Mouse (Mus musculus): ENCODE data around the gene Ncbp1.

The Ncbp1 gene

DNA sequence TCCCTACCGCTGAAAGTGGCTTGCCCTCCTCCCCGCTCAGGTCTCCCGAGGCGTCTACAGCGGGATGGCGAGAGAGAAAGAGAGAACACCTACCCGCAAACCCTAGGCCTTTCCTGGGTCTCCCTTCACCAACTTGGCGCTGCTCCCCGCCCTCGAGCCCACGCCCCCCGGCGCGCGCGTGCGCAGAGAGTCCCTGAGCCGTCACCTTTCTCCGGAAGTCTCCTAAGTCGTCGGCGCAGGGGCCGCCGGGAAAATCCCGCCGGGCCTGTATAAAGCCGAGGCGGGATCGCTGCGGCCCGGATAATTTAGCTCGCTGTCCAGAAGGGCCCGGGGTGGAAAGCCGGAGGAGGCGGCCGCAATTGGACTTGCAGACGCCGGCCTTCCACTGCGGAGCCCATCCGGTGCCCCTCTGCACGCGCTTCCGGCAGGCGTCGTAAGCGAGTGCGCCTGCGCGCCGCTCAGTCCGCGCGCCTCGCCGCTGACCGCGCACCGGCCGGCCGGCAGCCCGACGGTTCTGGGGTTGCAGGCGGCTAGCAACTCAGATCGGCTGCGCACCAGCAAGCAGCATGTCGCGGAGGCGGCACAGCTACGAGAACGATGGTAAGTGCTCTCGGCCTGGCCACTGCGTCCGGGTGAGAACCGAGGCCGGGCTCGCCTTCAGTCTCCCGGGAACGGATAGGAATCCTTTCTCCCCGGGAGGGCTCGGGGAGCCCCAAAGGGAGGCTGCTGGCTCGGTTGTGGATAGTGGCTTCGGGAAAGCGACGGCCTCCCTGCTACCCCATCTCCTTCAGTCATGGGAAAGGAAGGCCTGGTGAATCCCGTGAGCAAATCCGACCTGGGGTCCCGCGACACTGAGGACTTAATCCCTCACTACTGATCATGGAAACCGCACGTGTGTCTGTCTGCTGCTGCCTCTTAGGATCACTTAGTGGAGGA is at the start of gene Ncbp1, which contains the start of gene Tstd2:
TSS of gene Ncbp1 (plus strand) at position 327 of the 936 bp plus-strand sequence.
TSS of gene Tstd2 (minus strand) at position 408 of the 936 bp plus-strand sequence.
- peak; percentile 95 for DNase-seq

DNA sequence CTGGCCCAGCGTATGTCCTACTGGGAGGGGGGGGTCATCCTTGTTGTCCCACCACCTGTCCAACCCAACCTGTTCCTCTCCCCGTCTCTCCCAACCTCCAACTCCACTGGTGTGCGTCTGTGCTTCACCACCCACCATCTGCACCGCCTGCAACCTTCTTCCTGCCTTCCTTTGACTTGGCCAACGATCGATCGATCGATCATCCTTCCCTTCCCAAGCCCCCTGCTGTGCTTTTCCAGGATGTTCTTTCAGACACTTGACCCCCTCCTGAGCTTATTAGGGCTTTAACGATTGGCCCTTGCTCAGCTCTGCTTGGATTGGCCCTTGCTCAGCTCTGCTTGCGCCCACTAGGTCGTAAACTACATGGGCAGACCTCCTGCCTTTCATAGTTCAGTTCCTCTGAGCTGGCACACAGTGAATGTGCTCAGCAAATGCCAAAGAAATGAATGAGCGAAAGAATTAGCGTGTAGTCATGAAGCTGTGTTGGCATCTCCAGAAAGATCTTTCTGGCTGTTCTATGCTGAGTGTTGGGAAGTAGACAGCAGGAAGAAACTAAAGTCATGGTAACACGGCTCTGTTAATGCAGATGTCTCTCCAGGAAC is 48.8 kb upstream of the Ncbp1 start:
- no peak for DNase-seq

- no peak for DNase-seq
These were observed 45.9 kb upstream of the Ncbp1 start for GRCm38 (mm10) chr4:46092429-46093076.

- DNase-seq, result peak; percentile 52
These were observed 43.2 kb upstream of the Ncbp1 start for GRCm38 (mm10) chr4:46094916-46095825.

GRCm38 (mm10) chr4:46095826-46096159 is 42.6 kb upstream of the Ncbp1 start:
- DNase-seq, result no peak

- peak; percentile 64 for DNase-seq
These were observed 41.9 kb upstream of the Ncbp1 start for GRCm38 (mm10) chr4:46096546-46096945.

DNA sequence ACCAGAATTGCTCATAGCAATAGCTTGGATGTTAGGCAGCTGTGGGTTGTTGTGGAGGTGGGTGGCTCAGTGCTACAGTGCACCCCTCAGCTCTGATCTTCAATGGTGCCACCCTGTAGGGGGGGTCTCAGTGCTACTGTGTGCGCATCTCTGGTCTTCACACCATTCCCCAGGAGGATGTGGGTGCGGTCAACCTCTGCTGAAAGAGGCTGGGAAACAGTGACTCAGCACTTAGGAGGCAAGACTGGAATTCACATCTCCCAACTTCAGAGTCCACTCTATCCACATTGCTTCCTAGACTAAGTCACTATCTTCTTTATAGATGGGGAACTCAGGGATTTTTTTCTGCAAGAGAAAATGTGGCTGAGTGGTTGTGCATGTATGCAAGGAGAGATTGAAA is 40.8 kb upstream of the Ncbp1 start:
- no peak for DNase-seq

DNA sequence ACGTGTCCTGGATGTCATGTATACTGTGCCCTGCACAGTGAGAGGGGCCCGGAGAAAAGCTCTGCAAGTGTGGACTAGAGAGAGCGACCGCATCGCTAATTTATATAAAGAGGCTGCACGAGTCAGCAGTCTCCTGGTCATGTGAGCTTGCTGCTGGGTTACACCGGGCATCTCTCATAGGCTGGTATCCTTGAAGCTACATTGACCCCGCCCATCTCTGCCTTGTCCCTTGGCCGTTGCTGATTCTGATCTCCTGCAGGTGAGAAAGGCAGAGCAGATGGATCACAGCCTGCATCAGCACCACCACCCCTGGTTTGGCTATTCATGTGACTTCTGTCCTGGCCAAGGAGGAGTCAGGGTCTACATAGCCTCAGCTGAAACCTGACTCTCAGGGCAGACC is 39.3 kb upstream of the Ncbp1 start:
- DNase-seq, result no peak

DNA sequence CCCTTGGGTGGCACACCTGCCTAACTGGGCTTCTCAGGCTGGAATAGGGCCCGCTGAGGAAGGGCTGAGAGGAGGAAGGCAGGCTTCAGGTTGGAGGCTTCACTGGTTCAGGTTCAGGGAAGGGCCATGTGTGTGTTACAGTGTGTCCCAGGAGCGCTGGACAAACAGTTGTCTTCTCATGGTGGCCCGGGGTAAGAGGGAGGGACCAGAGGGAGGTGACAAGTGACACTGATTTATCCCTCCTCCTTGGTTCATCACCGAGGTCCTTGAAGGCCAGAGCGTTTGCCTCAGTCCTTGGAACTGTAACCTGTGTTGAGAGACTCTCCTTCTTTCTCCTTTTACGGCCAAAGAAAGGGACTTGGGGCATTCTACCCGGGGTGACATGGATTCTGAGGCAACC is 37.9 kb upstream of the Ncbp1 start:
- no peak for DNase-seq

GRCm38 (mm10) chr4:46101211-46101711 is 37.2 kb upstream of the Ncbp1 start:
- no peak for DNase-seq

- no peak for DNase-seq
These were observed 36.2 kb upstream of the Ncbp1 start for GRCm38 (mm10) chr4:46102078-46102769.

DNA sequence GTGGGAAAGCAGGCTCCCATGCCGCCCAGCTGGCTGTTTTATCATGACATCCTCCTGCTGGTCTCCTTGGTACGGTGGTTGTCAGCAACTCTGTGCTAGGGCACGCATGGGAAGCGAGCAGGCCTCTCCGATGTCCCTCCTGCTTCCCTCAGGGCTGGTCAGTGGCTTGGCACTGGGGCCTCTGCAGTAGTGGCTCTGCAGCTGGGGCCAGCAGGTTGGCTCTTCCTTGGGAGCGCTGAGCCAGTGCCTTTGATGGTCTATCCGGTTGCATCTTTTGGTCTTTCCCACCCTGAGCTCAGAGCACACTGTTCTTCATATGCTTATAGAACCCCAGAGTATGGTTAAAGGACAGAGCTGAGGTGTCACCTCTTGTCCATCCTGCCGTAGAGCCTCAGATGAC is 28.3 kb upstream of the Ncbp1 start:
- no peak for DNase-seq

DNA sequence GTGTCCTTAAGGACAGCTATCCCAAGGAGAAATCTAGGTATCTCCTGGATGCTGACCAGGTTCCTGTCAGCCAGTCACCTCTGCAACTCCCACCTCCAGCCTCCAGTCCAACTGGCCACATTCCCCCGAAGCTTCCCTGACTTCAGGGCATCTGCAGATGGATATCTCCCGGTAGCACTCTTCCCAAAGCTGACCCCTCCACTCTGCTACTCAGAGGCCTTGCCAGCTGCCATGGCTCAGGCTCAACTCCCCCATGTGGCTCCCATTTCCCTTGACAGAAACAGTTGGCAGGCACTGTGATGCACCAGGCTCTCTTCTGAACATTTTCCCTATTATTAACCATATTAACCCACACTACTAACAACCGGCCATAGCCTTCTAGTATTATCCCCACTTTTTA is 27.1 kb upstream of the Ncbp1 start:
- no peak for DNase-seq

DNA sequence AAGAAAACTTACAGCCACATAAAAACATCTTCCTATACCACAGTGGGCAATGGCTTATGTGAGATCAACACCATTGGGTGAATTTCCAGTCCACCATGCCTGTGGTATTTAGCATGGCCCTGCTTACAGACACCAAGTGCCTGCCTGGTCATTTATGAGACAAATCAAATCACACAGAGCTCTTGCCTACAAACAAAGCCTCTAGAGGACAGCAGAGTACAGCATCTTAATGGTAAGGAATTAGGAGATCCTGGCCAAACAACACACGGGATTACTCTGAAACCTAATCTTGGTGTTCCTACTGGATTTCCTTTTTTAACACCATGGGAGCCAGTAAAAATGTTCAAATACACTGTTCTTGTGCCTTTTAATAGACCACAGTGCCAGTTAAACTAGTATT is 23.1 kb upstream of the Ncbp1 start:
- no peak for DNase-seq

GRCm38 (mm10) chr4:46116544-46117175 is 21.8 kb upstream of the Ncbp1 start:
- no peak for DNase-seq

- DNase-seq, result no peak
These were observed 20.9 kb upstream of the Ncbp1 start for GRCm38 (mm10) chr4:46117536-46117935.

DNA sequence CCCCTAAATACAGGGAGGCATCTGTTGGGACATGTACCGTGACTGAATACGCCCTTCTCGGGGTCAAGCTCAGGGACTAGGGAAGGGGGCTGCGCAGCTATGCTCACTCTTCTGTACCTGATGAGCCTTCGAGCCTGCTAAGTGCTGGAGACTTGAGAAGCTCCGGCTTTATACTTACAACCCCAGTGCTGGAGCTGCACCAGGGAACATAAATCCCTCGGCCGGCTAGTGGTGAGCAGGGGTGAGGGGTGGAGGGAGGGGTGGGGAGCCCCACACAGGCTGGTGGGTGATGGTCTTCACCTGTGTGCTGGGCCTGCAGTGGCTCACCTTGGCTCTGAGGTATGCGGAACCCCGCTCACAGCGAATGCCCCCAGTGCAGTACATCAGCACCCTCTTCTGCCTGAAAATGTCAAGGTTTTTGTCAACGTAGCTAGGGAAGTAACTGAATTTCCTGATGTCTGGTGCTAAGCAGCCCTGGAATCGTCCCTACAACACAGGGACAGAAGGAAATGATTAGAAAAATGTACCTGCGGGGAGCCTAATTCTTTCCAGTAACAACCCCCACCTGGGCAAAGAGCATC is 18.8 kb upstream of the Ncbp1 start:
- no peak for DNase-seq

DNA sequence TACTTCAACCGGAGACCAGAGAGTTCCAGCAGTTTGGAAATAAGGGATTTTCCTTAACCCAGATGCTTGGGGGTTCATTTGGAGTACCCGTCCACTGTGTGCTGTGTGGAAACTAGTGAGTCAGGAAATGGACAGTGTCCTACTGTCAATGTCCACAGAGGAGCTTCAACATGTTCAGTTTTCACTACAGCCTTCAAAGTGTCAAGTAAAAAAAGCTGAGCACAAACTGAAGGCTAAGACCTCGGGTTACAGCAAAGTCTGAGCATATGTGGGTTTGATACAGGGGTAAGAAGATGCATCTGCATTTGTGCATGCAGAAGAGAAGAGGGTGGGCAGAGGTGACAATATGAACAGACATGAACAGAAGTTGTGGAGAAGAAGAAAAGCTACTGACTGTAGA is 17.6 kb upstream of the Ncbp1 start:
- no peak for DNase-seq

- no peak for DNase-seq
These were observed 15.1 kb upstream of the Ncbp1 start for GRCm38 (mm10) chr4:46123358-46123757.

DNA sequence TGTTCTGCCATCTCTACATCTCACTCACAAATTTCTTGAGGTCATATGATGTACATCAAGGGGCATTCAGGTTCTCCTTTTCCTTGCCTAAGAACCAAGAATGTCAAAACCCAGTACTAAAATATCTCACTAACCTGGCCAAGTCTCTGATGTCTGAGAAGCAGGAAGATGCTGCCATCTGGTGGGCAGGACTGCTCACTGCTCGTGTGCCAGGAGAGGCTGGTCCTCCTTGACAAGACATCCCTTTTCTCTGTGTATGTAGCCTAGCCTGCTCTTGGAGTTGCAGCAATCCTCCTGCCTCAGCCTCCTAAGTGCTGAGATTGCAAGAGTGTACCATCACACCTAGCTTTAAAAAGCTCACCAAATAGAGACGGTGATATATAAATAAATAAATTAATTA is 11.9 kb upstream of the Ncbp1 start:
- DNase-seq, result peak; percentile 77

Data from kidney, adult 9 months (tissue).